Mouse (Mus musculus) hindbrain, embryonic 12.5 days (tissue): ENCODE data around the gene Bicdl1. TPM values are rescaled to one million over a fixed set of nuclear protein-coding genes. Genes with fewer than 3 reads are reported as not detected.
A peak's percentile ranks its signal among the peaks of the same experiment; 100 is the strongest.

Experiments
- ATAC-seq: fragments of 200-750 bp; cut with Nextera tagmentation; 2 replicates; pipeline ENCODE4 v1.8.0; 2017; ENCODE audit warnings: moderate TSS enrichment; ENCODE audit not compliant: low FRiP score
- H3K27ac ChIP-seq: fragments of 300-500 bp; sonication (generic); 2 replicates; pipeline ENCODE4 v1.5.1; 2016; ENCODE audit warnings: mild to moderate bottlenecking
- H3K27me3 ChIP-seq: fragments of 300-500 bp; sonication (generic); 2 replicates; pipeline ENCODE4 v1.6.1; 2016; ENCODE audit warnings: mild to moderate bottlenecking
- H3K36me3 ChIP-seq: fragments of 300-500 bp; sonication (generic); 2 replicates; pipeline ENCODE4 v1.6.1; 2016; ENCODE audit warnings: mild to moderate bottlenecking
- H3K4me1 ChIP-seq: fragments of 300-500 bp; sonication (generic); 2 replicates; pipeline ENCODE4 v1.6.1; 2016
- H3K4me2 ChIP-seq: fragments of 300-500 bp; sonication (generic); replicated peaks from 2 replicates; pipeline ENCODE4 v1.6.1; 2016; ENCODE audit warnings: mild to moderate bottlenecking
- H3K4me3 ChIP-seq: fragments of 300-500 bp; sonication (generic); 2 replicates; pipeline ENCODE4 v1.5.1; 2016; ENCODE audit warnings: mild to moderate bottlenecking
- H3K9ac ChIP-seq: fragments of 300-500 bp; sonication (generic); 2 replicates; pipeline ENCODE4 v1.6.1; 2016; ENCODE audit warnings: mild to moderate bottlenecking, moderate library complexity
- H3K9me3 ChIP-seq: fragments of 300-500 bp; sonication (generic); replicated peaks from 2 replicates; pipeline ENCODE4 v1.6.1; 2016; ENCODE audit warnings: mild to moderate bottlenecking
- WGBS: fragments of 180-500 bp; shearing (Covaris S2); methylation state at CpG from one replicate; pipeline ENCODE4 v1.1.7; 2016; 5-methylcytosine and 5-hydroxymethylcytosine counted together
- polyA plus RNA-seq: library from polyadenylated mRNA; unstranded; fragments of >200 nt; fragmentation: Nextera tagmentation; extraction: Ambion mirVana; gene quantifications from 2 replicates; pipeline ENCODE4 v1.2.1, GENCODE M21; 2016

The Bicdl1 gene
- polyA plus RNA-seq, 1 experiment from 2014 or later, result 20.8 TPM

DNA sequence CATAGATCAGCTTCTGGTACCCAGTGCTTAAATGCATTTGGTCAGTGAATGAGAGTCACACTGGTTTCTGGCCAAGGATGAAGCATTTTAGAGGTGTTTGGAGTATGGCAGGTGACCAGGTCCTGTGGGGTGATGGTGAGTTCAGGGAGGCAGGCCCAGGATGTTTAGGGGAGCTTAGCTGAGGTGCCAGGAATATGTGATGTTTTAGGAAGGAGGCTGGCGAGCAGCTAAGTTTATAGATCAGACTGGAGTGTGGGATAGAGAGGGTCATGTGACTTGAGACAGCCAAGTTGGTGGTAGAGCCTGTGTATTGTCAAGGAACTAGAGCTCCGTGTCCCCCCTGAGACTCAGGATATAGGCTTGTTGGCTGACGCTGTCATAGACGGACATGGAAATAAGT is 98.4 kb downstream of the Bicdl1 start:
- Histone ChIP-seq H3K27me3 (no peaks in the 10 kb centered on the region), H3K4me3 (peak overlapping the region; percentile 76), H3K9me3 (no peaks in the 10 kb centered on the region), H3K27ac (no peak overlapping the region), H3K9ac (peak overlapping the region; percentile 86), H3K36me3 (peaks cover 2% of the 10 kb centered on the region; the same call in 1 of the 2 replicates), H3K4me1 (peaks cover 45% of the 10 kb centered on the region), H3K4me2 (peak overlapping the region; percentile 83)
- ATAC-seq, result no peak
- WGBS, result 54% methylated on average over 4 of the region's 4 CpGs

DNA sequence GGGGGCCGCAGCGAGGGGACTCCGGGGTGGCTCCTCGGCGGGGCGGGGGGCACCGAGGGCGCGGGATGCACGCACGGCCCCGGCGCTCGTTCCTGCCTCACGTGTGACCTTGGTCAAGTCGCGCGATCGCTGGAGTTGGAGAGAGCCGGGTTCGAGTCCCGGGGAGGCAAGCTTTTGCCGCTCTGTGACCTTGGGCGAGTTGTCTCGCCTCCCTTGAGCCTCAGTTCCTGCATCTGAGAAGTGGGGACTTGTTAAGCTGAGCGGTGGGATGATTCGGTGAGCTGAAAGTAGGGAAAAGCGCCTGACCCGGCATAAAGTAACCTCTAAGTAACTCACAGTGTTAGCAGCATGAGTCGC is 99.1 kb downstream of the Bicdl1 start:
- peak overlapping the region; percentile 93 for H3K27ac ChIP-seq
- WGBS, result 2% methylated on average over 30 of the region's 30 CpGs
- no peaks in the 10 kb centered on the region for H3K27me3 ChIP-seq
- H3K4me3 ChIP-seq, result peak overlapping the region; percentile 76
- ATAC-seq, result peak; percentile 34; the same call in 1 of the 2 replicates
- no peaks in the 10 kb centered on the region for H3K9me3 ChIP-seq
- peak overlapping the region; percentile 86 for H3K9ac ChIP-seq
- peaks cover 45% of the 10 kb centered on the region for H3K4me1 ChIP-seq
- peak overlapping the region; percentile 83 for H3K4me2 ChIP-seq
- no peaks in the 10 kb centered on the region for H3K36me3 ChIP-seq

DNA sequence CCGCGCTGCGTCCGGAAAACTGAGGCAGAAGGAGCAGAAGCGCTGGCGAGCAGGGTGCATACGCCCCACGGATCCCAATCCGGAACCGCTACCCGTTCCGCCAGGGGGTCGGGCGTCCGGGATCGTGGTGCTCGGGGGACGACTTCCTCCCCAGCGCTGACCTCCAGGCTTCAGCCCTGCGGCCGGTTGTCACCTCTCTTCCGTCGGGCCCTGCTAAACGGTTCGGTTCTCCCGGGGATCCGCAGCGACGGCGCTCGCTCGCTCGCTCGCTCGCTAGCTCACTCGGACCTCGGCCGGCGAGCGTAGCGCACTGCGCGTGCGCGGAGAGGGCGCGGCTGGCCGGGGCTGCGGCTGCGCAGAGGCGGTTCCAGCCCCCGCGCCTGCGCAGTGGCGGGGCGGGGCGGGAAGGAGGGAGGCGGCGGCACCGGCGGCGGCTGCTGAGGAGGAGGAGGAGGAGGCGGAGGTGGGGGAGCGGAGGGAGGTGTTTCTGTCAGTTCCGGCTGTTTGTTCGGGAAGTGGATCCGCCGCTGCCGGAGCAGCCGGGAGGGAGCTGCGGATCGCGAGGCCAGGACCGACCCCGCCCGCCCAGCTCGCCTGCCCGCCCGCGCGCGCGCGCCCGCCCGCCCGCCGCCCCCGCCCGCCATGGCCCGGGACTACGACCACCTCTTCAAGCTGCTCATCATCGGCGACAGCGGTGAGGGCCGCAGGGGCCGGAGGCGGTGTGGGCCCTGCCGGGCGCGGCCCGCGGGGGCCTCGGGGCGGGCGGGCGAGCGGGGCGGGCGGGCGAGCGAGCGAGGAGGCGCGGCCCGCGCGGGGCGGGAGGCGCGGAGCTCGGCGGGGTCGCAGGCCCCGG is 99.7 kb downstream of the Bicdl1 start, which contains the start of gene Rab35:
TSS of gene Rab35 (plus strand) at position 404 of the 853 bp plus-strand sequence.
- Histone ChIP-seq H3K4me2 (peak within 1 kb of the TSS; percentile 83), H3K4me1 (peaks cover 45% of the 10 kb centered on the region), H3K4me3 (peak within 1 kb of the TSS; percentile 76), H3K36me3 (no peaks in the 10 kb centered on the region), H3K27me3 (no peaks in the 10 kb centered on the region), H3K9ac (peak within 1 kb of the TSS; percentile 86), H3K9me3 (no peaks in the 10 kb centered on the region), H3K27ac (peak within 1 kb of the TSS; percentile 93)
- under 1% methylated on average over 58 of the region's 125 CpGs for WGBS
- ATAC-seq, result peak; percentile 83

GRCm38 (mm10) chr5:115630291-115630690 is 101.1 kb downstream of the Bicdl1 start:
- H3K27me3 ChIP-seq, result no peaks in the 10 kb centered on the region
- no peaks in the 10 kb centered on the region for H3K36me3 ChIP-seq
- no peak for ATAC-seq
- peak overlapping the region; percentile 83 for H3K4me2 ChIP-seq
- H3K9ac ChIP-seq, result no peak overlapping the region
- peaks cover 39% of the 10 kb centered on the region for H3K4me1 ChIP-seq
- no peaks in the 10 kb centered on the region for H3K9me3 ChIP-seq
- 0 out of 2 replicates have a peak overlapping the region, but pooled peaks have one; percentile 76 for H3K4me3 ChIP-seq
- 45% methylated on average over 5 of the region's 5 CpGs for WGBS
- H3K27ac ChIP-seq, result no peak overlapping the region

GRCm38 (mm10) chr5:115629672-115630071 is 101.7 kb downstream of the Bicdl1 start:
- Histone ChIP-seq H3K27me3 (no peaks in the 10 kb centered on the region), H3K9ac (no peak overlapping the region), H3K36me3 (no peaks in the 10 kb centered on the region), H3K4me1 (peaks cover 33% of the 10 kb centered on the region), H3K9me3 (no peaks in the 10 kb centered on the region), H3K27ac (no peak overlapping the region), H3K4me2 (no peak overlapping the region), H3K4me3 (no peak overlapping the region)
- 90% methylated on average over 4 of the region's 4 CpGs for WGBS
- no peak for ATAC-seq

DNA sequence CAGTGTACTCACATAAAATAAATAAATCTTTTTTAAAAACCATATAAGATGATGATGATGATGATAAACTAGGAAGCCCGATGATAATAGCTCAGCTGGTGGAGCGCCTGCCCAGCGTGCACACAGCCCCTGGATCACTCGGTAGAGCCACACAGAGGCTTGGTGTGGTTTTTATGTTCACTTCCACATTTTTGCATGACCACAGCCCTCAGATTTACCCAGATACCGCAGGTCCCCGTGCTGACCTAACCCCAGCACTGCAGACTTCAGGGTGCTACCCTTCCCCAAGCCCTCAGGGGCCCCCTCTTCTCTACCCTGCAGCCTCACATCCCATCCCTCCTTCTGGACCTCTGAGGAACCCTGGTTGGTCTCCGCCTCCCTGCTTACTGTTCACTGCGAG is 103.3 kb downstream of the Bicdl1 start:
- peaks cover 19% of the 10 kb centered on the region for H3K4me1 ChIP-seq
- ATAC-seq, result no peak
- no peak overlapping the region for H3K4me3 ChIP-seq
- 77% methylated on average over 8 of the region's 8 CpGs for WGBS
- no peak overlapping the region for H3K4me2 ChIP-seq
- no peaks in the 10 kb centered on the region for H3K27me3 ChIP-seq
- H3K27ac ChIP-seq, result no peak overlapping the region
- H3K9me3 ChIP-seq, result no peaks in the 10 kb centered on the region
- no peak overlapping the region for H3K9ac ChIP-seq
- H3K36me3 ChIP-seq, result 0 out of 2 replicates have a peak, but pooled peaks cover 7% of the 10 kb centered on the region

DNA sequence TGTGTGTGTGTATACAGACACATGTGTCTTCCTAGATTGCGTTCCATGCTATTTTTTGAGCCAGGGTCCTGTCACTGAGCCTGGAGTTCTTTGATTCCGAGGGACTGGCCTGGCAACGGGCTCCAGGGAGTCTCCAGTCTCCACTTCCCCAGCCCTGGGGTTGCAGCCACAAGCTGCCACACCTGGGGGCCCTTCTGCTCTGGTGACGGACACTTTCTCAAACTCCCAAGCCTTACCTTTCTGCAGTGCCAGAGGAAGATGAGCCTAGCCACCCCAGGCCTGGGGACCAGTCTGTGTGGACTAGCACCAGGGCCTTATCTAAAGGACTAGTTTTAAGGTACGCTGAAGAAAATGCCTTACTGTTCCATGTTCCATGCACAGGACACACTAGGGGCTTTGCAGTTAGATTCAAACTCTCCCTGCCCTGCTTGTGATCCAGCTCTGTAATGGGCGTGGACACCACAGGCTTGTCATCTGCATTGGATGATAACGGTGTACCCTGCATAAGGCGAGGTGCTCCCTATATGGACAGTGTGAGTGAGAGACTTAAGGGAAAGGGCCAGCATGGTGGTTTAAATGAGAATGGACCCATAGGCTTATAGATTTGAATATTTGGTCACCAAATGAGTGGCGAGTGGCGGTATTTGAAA is 105.1 kb downstream of the Bicdl1 start:
- Histone ChIP-seq H3K36me3 (peaks cover 18% of the 10 kb centered on the region), H3K9ac (no peak overlapping the region), H3K4me2 (no peak overlapping the region), H3K27ac (no peak overlapping the region), H3K4me3 (no peak overlapping the region), H3K9me3 (no peaks in the 10 kb centered on the region), H3K27me3 (no peaks in the 10 kb centered on the region), H3K4me1 (peaks cover 11% of the 10 kb centered on the region)
- 88% methylated on average over 10 of the region's 10 CpGs for WGBS
- no peak for ATAC-seq

GRCm38 (mm10) chr5:115623694-115624440 is 107.6 kb downstream of the Bicdl1 start:
- Histone ChIP-seq H3K9me3 (no peaks in the 10 kb centered on the region), H3K36me3 (peaks cover 43% of the 10 kb centered on the region), H3K4me2 (no peak overlapping the region), H3K27me3 (no peaks in the 10 kb centered on the region), H3K9ac (no peak overlapping the region), H3K27ac (no peak overlapping the region), H3K4me3 (no peak overlapping the region), H3K4me1 (no peaks in the 10 kb centered on the region)
- 82% methylated on average over 9 of the region's 9 CpGs for WGBS
- no peak for ATAC-seq

GRCm38 (mm10) chr5:115622686-115623085 is 108.7 kb downstream of the Bicdl1 start:
- Histone ChIP-seq H3K9ac (no peak overlapping the region), H3K4me3 (no peak overlapping the region), H3K27ac (no peak overlapping the region), H3K27me3 (no peaks in the 10 kb centered on the region), H3K36me3 (peaks cover 55% of the 10 kb centered on the region), H3K4me1 (no peaks in the 10 kb centered on the region), H3K9me3 (no peaks in the 10 kb centered on the region), H3K4me2 (no peak overlapping the region)
- whole genome bisulfite sequencing, result 91% methylated on average over 7 of the region's 7 CpGs
- ATAC-seq, result no peak

GRCm38 (mm10) chr5:115619690-115620089 is 111.7 kb downstream of the Bicdl1 start:
- Histone ChIP-seq H3K9me3 (no peaks in the 10 kb centered on the region), H3K36me3 (peaks cover 85% of the 10 kb centered on the region), H3K4me2 (no peak overlapping the region), H3K27ac (no peak overlapping the region), H3K4me1 (no peaks in the 10 kb centered on the region), H3K9ac (no peak overlapping the region), H3K4me3 (no peak overlapping the region), H3K27me3 (no peaks in the 10 kb centered on the region)
- no peak for ATAC-seq
- WGBS, result 94% methylated on average over 15 of the region's 15 CpGs

- H3K9ac ChIP-seq, result no peak overlapping the region
- WGBS, result 82% methylated on average over 7 of the region's 7 CpGs
- ATAC-seq, result no peak
- no peak overlapping the region for H3K4me2 ChIP-seq
- H3K27me3 ChIP-seq, result no peaks in the 10 kb centered on the region
- no peak overlapping the region for H3K27ac ChIP-seq
- H3K4me3 ChIP-seq, result no peak overlapping the region
- peaks cover 100% of the 10 kb centered on the region for H3K36me3 ChIP-seq
- no peaks in the 10 kb centered on the region for H3K9me3 ChIP-seq
- H3K4me1 ChIP-seq, result no peaks in the 10 kb centered on the region
Measured at GRCm38 (mm10) chr5:115614948-115615347, 116.5 kb downstream of the Bicdl1 start.

DNA sequence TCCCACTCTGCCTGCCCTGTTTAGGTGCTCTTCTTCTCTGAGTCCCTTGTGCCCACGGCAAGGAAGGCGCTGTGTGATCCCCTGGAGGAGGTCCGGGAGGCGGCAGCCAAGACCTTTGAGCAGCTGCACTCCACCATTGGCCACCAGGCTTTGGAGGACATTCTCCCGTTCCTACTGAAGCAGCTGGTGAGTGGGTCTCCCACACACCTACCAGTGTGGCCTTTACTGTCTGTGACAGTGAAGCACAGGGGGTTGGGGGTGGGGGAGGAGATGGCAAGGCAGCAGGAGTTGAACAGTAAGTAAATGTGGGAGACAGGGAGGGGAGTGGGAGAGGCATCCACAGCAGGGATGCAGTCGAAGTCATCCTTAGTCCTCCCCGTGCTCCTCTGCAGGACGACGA is 118.1 kb downstream of the Bicdl1 start:
- no peak for ATAC-seq
- no peaks in the 10 kb centered on the region for H3K4me1 ChIP-seq
- H3K4me3 ChIP-seq, result no peak overlapping the region
- no peaks in the 10 kb centered on the region for H3K9me3 ChIP-seq
- H3K4me2 ChIP-seq, result no peak overlapping the region
- 92% methylated on average over 9 of the region's 9 CpGs for WGBS
- H3K27me3 ChIP-seq, result no peaks in the 10 kb centered on the region
- H3K9ac ChIP-seq, result no peak overlapping the region
- H3K36me3 ChIP-seq, result peaks cover 100% of the 10 kb centered on the region
- no peak overlapping the region for H3K27ac ChIP-seq
